Mouse (Mus musculus) gastrocnemius, adult 8-10 months (tissue): Measurements from ENCODE around the gene 4921504E06Rik. TPM values are rescaled to one million over a fixed set of nuclear protein-coding genes. Genes with fewer than 3 reads are reported as not detected.

ENCODE experiments used
- DNase-seq, 2 experiments: peaks; one replicate each; pipeline ENCODE4 v3.0.0; 2022; ENCODE audit warnings: low spot score in 2 of 2
- total RNA-seq, 4 experiments: library from RNA; stranded (reverse); gene quantifications; 2 replicates each; pipeline ENCODE4 v1.2.4; 2022

Gene 4921504E06Rik
- not detected for total RNA-seq

DNA sequence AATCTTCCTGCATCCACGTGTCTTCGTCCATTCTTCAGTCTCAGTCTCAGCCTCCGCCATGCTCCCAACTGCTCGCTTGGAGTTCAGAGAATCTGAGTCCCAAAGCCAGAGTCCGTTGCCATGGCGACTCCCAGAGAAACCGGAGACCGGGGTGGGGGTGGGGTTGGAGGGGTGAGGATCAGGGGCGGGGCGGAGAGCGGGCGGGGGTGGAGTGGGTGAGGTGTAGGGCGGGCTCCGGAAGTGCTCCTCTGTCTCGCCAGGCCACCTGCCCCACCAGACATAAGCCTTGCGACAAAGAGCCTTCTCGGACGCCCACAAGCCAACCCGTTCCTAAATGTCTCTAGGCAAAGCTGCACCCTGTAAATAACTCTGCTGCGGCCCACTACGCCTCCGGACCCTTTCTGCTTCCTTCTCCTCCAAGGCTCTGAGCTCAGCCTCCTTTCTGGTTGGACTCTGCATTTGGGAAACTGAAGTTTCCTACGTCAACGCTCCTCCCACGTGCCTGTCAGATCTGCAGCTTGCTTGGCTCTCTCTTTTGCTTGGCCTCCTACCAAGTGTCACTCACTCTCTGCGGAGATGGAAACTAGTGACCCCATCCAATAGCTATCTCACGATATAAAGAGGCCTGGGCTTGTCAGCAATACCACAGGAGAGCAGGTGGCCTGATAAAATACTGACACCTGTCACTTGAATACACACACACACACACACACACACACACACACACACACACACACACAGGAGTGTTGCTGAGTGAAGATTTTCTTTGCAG lies at the start of gene 4921504E06Rik:
Gene 4921504E06Rik (minus strand): TSS at position 94 of the 772 bp plus-strand sequence.
- DNase-seq, result peak; percentile 52 to 65

DNA sequence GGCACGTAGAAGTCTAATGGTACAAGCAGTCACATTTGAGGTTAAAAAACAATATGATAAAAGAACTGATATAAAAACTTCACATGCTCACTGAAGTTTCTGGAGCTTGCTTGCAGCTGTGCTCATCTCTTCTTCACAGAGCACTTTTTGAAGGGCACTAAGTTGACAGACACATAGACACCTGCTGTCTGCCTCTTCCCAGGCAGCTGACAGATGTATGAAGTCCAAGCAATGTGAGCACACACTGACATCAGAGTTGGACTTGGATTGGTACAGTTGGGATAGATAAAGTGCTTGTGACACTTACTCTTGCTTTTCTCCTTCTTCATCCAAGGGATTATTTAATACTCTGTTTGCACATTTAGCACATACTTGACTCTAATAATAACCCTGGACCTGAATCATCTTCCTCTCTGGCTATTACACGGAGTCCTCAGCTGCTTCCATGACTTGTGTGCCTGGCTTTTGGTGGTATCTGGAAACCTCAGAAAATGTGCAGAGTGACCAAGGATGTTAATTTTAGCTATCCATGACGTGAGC lies 47.7 kb upstream of the 4921504E06Rik start:
- DNase-seq, result peak; percentile 7 to 25

DNA sequence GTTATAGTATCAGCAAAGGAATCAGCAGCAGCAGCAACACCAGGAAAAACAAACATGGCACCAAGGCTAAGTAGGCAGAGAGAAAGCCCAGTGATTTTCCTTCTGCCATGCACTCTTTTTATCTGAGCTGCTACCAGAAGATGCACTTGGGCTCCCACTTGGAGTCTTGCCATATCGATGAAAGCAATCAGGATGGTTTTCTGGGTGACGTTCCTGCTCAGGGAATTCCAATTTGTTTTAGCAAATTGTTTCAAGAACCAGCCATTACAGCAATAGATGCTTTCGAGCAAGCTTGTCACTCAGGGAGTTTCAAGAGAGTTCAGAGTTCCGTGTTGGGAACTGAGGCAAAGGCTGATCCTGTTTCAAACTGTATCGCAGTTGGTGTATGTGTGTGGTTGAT lies 47.1 kb upstream of the 4921504E06Rik start:
- DNase-seq, result no peak

DNA sequence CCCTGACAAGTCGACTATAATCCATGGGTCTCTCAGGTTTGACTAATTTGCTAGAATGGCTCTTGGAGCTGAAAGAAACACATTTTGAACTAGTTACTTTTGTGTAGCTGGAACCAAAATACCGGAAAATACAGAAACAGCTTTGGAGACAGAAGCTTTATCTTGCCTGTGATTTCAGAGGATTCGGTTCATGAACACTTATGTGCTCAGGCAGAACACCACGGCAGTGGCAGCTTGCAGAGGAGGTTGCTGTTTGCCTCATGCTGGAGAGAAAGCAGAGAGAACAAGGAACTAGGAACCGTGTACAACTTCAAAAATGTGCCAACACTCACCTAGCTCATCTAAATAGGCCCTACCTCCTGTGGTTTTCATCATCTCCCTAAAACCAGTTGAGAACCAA lies 46.1 kb upstream of the 4921504E06Rik start:
- no peak for DNase-seq

- DNase-seq, result no peak
These were observed 43.3 kb upstream of the 4921504E06Rik start for GRCm38 (mm10) chr2:19596988-19597387.

DNA sequence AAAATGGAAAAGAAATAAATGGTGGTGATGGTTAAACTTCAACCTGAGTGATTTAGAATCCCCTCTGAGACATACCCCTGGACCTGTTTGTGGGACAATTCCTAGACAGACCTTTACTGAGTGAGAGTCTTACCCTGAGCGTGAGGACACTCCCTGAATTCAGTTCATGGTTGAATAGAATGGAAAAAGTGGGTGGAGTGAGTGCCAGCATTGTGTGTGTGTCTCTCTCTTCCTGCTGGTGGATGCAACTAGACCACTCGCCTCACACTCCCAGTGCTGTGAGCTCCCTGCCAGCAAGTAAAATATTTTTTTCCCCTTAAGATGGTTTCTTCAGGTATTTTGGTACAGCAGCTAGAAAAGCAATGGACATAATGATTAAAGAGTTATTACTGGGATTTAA lies 42.7 kb upstream of the 4921504E06Rik start:
- DNase-seq, result no peak

DNA sequence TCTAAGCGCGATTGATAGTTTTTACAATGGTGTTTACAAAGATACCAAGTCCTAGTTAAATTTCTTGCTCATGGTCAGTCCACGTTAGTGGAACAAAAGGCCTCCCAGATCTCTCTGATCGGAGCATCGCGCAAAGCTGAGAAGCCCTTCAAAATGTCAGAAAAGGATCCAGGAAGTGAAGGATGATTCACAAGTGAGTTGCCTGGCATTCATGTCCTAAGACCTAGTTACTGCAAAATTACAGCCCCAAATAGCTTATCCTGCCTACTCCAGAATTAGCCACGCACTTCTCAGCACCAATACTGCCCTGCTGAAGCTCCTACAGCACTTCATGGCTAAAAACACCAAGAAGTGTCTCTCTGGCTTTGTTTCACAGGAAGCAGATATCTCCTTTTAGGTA lies 41.1 kb upstream of the 4921504E06Rik start:
- DNase-seq, result no peak

- no peak for DNase-seq
These were observed 26.1 kb upstream of the 4921504E06Rik start for GRCm38 (mm10) chr2:19579846-19580245.

DNA sequence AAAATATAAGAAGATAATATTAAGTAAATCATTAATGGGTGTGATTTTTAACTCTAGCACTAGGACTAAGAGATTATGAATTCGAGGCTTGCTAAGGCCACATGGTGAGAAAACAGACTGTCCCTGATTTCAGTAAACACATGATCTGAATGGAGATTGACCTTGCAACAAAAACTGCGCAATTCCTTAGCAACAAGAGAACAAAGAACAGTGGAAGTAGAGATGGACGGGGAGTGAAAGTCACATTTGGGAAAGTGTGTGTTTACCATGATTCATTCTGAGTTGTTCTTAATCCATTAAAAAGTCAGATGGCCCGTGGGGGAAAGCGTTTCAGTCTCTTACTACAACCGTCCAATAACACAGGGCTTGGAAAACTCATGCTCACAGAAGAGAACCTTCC lies 25.5 kb upstream of the 4921504E06Rik start:
- DNase-seq, result no peak

DNA sequence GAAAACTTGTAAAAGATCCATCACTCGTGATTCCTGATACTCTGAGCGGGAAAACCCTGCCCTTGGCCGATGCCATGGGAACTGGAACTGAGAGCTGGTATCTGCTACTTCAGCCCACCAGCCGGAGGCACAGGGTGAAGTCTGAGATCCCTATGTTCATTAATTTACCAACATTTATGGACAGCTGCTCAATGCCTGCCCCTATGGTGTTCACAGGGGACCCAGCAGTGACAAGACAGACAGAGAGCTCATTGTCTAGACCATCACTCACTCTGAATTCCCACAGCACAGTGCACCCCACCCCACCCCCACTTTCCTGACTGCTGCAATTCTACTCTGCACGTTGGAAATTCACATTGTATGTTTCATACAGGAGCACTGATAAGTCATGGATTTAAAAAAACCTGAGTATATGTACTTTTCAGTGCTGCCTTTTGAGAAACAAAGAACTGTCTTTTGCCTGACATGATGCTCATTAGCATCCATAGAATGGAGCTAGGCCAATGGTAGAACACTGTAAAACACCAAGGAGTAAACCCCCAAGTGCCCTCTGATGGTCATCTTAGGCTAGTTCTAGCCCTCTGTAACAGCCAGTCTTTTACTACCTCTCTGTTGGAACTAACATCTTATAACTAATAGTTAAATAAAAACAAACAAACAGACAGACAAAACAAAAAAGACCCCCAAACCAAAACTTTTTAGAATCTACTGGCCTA lies 8.6 kb upstream of the 4921504E06Rik start:
- no peak for DNase-seq

GRCm38 (mm10) chr2:19560654-19561053 lies 6.9 kb upstream of the 4921504E06Rik start:
- DNase-seq, result no peak

- DNase-seq, result no peak
These were observed 6.4 kb upstream of the 4921504E06Rik start for GRCm38 (mm10) chr2:19560071-19560470.

GRCm38 (mm10) chr2:19551396-19551795 lies 2.3 kb downstream of the 4921504E06Rik start:
- peak in 1 of 2 experiments; percentile 6 for DNase-seq

GRCm38 (mm10) chr2:19540906-19541305 lies 12.8 kb downstream of the 4921504E06Rik start:
- DNase-seq, result no peak

GRCm38 (mm10) chr2:19529428-19529827 lies 24.3 kb downstream of the 4921504E06Rik start:
- DNase-seq, result no peak

DNA sequence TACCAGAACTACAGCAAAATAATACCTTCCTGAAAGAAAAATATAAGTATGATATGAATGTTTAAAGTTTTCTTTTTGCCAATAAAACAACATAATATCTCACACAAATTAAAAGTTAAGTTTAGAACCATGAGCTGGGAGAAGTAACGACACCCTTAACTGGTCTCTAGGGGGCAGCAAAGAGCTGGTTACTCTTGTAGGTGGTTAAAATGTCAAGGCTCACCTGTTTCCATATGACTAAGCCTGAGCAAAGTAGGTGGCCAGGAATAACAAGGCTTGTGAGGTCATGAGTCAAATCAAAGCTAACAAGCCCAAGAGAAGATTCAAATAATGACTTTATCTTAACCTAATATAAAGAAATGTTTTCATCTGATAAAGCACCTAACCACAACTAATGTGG lies 24.9 kb downstream of the 4921504E06Rik start:
- peak; percentile 11 to 13 for DNase-seq

DNA sequence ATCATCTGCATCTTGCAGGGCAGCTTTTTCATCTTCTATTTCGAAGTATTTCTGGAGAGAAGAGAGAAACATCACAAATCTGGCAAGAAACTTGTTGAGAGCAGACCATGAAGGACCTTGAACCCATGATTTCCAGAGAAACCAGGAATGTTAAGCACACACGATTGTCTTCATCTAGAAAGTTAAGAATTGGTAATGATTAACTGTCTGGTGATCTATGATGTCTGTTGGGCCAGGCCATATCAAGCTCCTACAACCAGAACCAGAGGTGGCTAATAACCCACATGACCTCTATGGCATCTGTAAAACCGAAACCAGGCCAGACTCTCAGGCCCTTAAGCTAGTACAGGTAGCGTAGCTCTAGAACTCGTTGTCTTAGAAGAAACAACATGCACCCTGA lies 29.6 kb downstream of the 4921504E06Rik start:
- DNase-seq, result no peak

DNA sequence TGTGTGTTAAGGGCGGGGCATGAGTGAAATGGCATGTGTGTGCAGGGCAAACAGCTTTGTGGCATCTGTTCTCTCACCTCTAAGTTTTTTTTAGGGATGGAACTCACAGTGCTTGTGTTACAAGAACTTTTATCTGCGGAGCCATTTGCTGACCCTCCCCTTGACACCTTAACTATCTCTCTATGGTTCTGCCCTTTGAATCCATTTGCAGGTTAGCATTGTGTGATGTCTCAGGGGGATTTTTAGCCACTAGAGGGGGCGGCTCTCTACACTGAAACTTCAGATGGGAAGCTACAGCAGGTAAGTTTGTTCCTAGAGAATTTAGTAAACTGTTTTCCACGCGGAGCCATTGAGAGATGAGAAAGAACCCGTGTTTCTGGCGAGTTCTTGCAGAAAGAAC lies 32.1 kb downstream of the 4921504E06Rik start:
- DNase-seq, result no peak

- no peak for DNase-seq
These were observed 33.1 kb downstream of the 4921504E06Rik start for GRCm38 (mm10) chr2:19520617-19521016.

DNA sequence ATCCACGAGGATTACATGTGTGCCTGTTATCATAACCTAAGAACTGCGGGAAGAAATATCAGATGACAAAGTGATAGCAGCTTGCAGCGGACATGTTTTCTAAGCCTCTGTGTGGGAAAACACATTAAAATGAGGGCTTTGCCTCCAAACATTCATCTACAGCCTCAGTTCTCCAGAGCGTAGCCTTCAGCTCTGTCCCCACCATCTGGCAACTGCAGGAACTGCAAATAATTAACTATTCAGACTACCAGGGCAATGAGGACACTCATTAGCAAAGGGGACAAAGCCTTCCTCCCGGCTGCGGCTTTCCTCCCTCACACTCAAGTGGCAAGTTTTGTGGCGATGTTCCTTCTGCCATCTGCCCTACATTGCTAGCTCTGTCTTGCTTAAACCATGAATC lies 33.9 kb downstream of the 4921504E06Rik start:
- peak; percentile 4 to 17 for DNase-seq

DNA sequence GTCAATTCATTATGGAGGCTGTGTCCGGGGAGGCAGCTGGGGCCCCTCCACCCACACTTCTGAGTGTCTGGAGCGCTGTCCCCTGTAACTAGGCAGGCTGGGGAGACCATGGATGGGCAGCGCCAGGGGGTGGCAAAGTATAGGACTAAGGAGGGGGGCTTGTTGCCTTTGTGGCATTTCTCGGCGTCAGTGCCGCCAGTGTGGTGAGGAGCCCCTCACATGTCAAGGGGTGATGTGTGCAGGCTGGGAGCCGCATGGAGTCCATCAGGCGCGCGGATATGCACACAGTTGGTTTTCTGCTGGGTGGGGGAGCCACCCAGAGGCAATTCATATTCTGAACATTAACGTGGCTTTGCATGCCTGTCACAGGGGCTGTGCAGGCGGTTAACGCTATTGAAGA lies 35.8 kb downstream of the 4921504E06Rik start:
- no peak for DNase-seq

DNA sequence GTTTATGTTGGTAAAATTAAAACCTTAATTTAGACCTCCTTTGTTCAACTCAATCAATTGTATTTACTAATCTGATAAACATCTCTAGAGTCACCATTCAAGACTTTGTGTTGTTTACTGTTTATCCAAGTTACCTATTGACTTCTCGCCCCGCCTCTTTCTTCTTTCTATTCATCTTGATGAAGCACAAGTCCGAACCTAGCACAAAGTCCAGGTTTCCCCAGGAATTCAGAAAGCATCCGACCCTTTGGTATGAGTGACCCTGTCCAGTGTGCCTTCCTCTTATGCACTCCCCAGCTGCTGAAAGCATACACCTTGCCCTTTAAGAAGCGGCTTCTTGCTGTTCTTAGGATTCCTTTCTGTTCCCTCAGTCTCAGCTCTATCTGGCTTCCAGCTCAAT lies 41.3 kb downstream of the 4921504E06Rik start:
- no peak for DNase-seq

- no peak for DNase-seq
These were observed 42.7 kb downstream of the 4921504E06Rik start for GRCm38 (mm10) chr2:19511032-19511431.
